In the genomic region with DNA sequence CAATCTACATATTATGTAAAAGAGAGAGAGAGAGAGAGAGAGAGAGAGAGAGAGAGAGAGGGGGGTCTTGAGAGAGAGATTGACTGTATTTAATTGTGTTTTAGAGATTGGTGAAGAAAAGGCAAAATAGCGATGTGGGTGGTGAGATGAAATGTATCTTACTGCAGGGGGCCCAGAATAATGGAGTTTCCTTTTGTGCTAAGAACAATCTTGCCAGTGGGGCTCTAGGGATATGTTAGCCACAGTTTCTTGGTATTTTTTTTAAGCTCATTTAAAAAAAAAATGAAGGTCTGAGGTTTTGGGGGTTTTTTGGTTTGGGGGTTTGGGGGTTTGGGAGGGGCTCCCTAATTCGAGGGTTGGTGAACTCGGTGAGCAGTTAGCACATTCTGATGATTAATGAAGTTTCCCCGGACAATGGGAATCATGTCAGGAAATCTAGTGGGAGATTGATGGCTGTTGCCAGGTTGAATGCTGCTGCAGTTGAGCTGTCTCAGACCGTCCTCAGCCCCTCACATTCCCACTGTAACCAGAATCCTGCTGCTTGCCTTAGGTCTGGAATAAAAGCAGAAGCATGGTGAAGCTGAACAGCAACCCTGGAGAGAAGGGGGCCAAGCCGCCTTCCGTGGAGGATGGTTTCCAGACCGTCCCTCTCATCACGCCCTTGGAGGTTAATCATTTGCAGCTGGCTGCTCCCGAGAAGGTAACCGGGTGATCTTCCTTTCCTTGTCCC, we compare ENCODE assay signal across 10 mouse cellular contexts. TPM values are rescaled to one million over a fixed set of nuclear protein-coding genes. Genes with fewer than 3 reads are reported as not detected.
DNase-seq lines count a peak whose midpoint lies in the region; ATAC-seq and TF ChIP-seq lines count a peak whose summit lies in the region.
"Had no signal": no experiment of that assay in that cellular context is flagged by ENCODE, and none has a peak within 500 bp of the region (broad histone marks: within the 10 kb centered on the region; RNA-seq: fewer than 3 reads in every experiment).

No protein-coding gene starts in this region.

- WGBS in spleen, adult 2 months: 54% methylated on average over 11 of the region's 11 CpGs
- 1% methylated on average over 11 of the region's 11 CpGs for WGBS in hindbrain, embryonic 11.5 days
- 9% methylated on average over 11 of the region's 11 CpGs for WGBS in liver, embryonic 12.5 days (ENCODE audit: insufficient replicate concordance)

- H3K27me3 ChIP-seq in spleen, adult 2 months (ENCODE audit: control insufficient read depth, insufficient read depth, low read length): no peaks in the 10 kb centered on the region
- no peaks in the 10 kb centered on the region for H3K27me3 ChIP-seq in hindbrain, embryonic 11.5 days (ENCODE audit: control insufficient read depth, insufficient read depth, low read length)
- peaks cover 35% of the 10 kb centered on the region for H3K27me3 ChIP-seq in liver, embryonic 12.5 days (replicated peaks)

- no peaks in the 10 kb centered on the region for H3K36me3 ChIP-seq in spleen, adult 2 months (ENCODE audit: control insufficient read depth, insufficient read depth, low read length)
- peaks cover 11% of the 10 kb centered on the region for H3K36me3 ChIP-seq in hindbrain, embryonic 11.5 days (ENCODE audit: control insufficient read depth, insufficient read depth, low read length)
- no peaks in the 10 kb centered on the region for H3K36me3 ChIP-seq in liver, embryonic 12.5 days

- H3K4me3 ChIP-seq in spleen, adult 2 months (ENCODE audit: extremely low read depth, insufficient read depth, insufficient read length): peak overlapping the region; percentile 48
- H3K4me3 ChIP-seq in hindbrain, embryonic 11.5 days (ENCODE audit: low read depth, low read length): peak overlapping the region; percentile 41
- H3K4me3 ChIP-seq in liver, embryonic 12.5 days: no peak overlapping the region

- H3K4me2 ChIP-seq in hindbrain, embryonic 11.5 days (replicated peaks; ENCODE audit: low read depth, low read length): peak overlapping the region; percentile 49
- H3K4me2 ChIP-seq in liver, embryonic 12.5 days: no peak overlapping the region

- peak overlapping the region; percentile 75 for H3K9ac ChIP-seq in hindbrain, embryonic 11.5 days (ENCODE audit: low read depth, low read length)
- H3K9ac ChIP-seq in liver, embryonic 12.5 days: no peak overlapping the region

- TF ChIP-seq POLR2A in spleen, adult 2 months (IDR thresholded peaks at IDR 0.05; ENCODE audit: low read depth, low read length): no peak

- H3K27ac ChIP-seq in spleen, adult 2 months (ENCODE audit: insufficient read depth, low read length): peak overlapping the region; percentile 24; the same call in 1 of the 2 replicates
- H3K27ac ChIP-seq in hindbrain, embryonic 11.5 days (ENCODE audit: low read depth, low read length): peak overlapping the region; percentile 94
- H3K27ac ChIP-seq in liver, embryonic 12.5 days: no peak overlapping the region

- peak; percentile 28; the same call in 1 of the 2 replicates for ATAC-seq in hindbrain, embryonic 11.5 days (ENCODE audit: low FRiP score)
- no peak for ATAC-seq in liver, embryonic 12.5 days

- no peaks in the 10 kb centered on the region for H3K9me3 ChIP-seq in hindbrain, embryonic 11.5 days (ENCODE audit: control insufficient read depth, low read length)
- no peaks in the 10 kb centered on the region for H3K9me3 ChIP-seq in liver, embryonic 12.5 days (replicated peaks)

- no peak for TF ChIP-seq CTCF in spleen, adult 2 months (IDR thresholded peaks at IDR 0.05; ENCODE audit: extremely low read depth, insufficient read depth, insufficient read length, insufficient replicate concordance)

- DNase-seq in spleen, adult 2 months (ENCODE audit: low read depth in 1 of 2, low spot score in 2 of 2): no peak
- DNase-seq in spleen, postnatal 10 days (ENCODE audit: low spot score in 2 of 2): no peak
- peak; percentile 58 for DNase-seq in hindbrain, embryonic 11.5 days (ENCODE audit: low spot score)
- peak; percentile 62 for DNase-seq in mesoderm, embryonic 11.5 days (ENCODE audit: low read depth, low spot score)
- DNase-seq in yolk sac, embryonic 10.5 days (ENCODE audit: low spot score): peak; percentile 9
- no peak for DNase-seq in layer of hippocampus, adult 8-10 months (ENCODE audit: low spot score in 2 of 2)
- no peak for DNase-seq in frontal cortex, postnatal 10 days (ENCODE audit: low spot score in 2 of 2)

- H3K4me1 ChIP-seq in spleen, adult 2 months (ENCODE audit: control insufficient read depth, insufficient read depth, insufficient read length): peaks cover 7% of the 10 kb centered on the region; the same call in 1 of the 2 replicates
- peaks cover 4% of the 10 kb centered on the region; the same call in 1 of the 2 replicates for H3K4me1 ChIP-seq in hindbrain, embryonic 11.5 days (replicated peaks; ENCODE audit: control insufficient read depth, insufficient read depth, low read length)
- H3K4me1 ChIP-seq in liver, embryonic 12.5 days: no peaks in the 10 kb centered on the region

RNA-seq across cellular contexts. Expression of a gene that starts 1.1 kb away (rescaled TPM):
- polyA plus RNA-seq in spleen, adult 2 months (2012; rRNA removed): 14.6 and 18.6 TPM in 2 replicates
- 44.3 and 44.9 TPM in 2 replicates for polyA plus RNA-seq in hindbrain, embryonic 11.5 days (2014; fragmentation: Nextera tagmentation; extraction: Ambion mirVana)
- 100 to 1,000 TPM; 635 to 719 (median 677) TPM for total RNA-seq in layer of hippocampus, adult 8-10 months (2022)
- polyA plus RNA-seq in liver, embryonic 12.5 days (2016; fragmentation: Nextera tagmentation; extraction: Ambion mirVana): 0.11 and 0.17 TPM in 2 replicates

RNA-seq across cellular contexts. Expression of a gene that starts 36.0 kb away (rescaled TPM):
- polyA plus RNA-seq in spleen, adult 2 months (2012; rRNA removed): not detected in 2 replicates
- polyA plus RNA-seq in hindbrain, embryonic 11.5 days (2014; fragmentation: Nextera tagmentation; extraction: Ambion mirVana): 0.32 and 0.43 TPM in 2 replicates
- under 1 TPM in 2 of 4 experiments, not detected in 2; 0.16 to 0.22 TPM for total RNA-seq in layer of hippocampus, adult 8-10 months (2022)
- polyA plus RNA-seq in liver, embryonic 12.5 days (2016; fragmentation: Nextera tagmentation; extraction: Ambion mirVana): not detected in 2 replicates
- total RNA-seq: neutrophil, adult 5-6 weeks had no signal
- polyA plus RNA-seq: heart, embryonic 14.5 days had no signal

Comparison
In these comparisons a context has a peak if more than half of its experiments do, and no peak if none do; other contexts are left out.
1. DNase-seq: peak in hindbrain, embryonic 11.5 days (single experiment), mesoderm, embryonic 11.5 days (single experiment) and yolk sac, embryonic 10.5 days (single experiment); none in spleen, adult 2 months (0 of 2), spleen, postnatal 10 days (0 of 2), layer of hippocampus, adult 8-10 months (0 of 2) and frontal cortex, postnatal 10 days (0 of 2).
2. RNA of a gene that starts 1.1 kb away (polyA plus RNA-seq): 44.3 to 44.9 TPM in hindbrain, embryonic 11.5 days and 14.6 to 18.6 TPM in spleen, adult 2 months; 0.11 to 0.17 TPM in liver, embryonic 12.5 days; every median in the first group is over 10 times any median in the second.